Mouse (Mus musculus): Measurements from ENCODE around the gene Abcf1. TPM values are rescaled to one million over a fixed set of nuclear protein-coding genes. Genes with fewer than 3 reads are reported as not detected.

The Abcf1 gene
- polyA plus RNA-seq, 1 experiment from 2014 or later: 71.5 TPM

DNA sequence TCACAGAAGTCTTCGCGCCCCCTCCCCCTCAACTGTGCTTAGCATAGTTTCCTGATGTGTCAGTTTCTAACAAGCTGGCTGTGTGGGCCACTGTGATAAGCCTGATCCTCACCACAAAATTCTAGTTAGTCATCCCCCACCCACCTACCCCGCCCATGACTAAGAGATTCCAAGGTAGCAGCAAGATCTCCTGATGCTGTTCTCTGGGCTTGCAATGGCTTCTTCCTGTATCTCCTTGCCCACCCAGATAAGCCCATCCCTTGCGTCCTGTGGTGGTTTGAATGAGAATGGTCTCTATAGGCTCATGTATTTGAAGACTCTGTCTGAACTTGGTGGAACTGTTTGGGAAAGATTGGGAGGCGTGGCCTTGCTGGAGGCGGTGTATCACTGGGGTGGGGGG lies 32.4 kb upstream of the Abcf1 start:
- Histone ChIP-seq H3K4me1 (replicated peaks; ENCODE audit: control insufficient read depth, insufficient read depth) (no peaks in the 10 kb centered on the region), H3K9me3 (ENCODE audit: control insufficient read depth, low read length) (no peaks in the 10 kb centered on the region), H3K27me3 (ENCODE audit: control insufficient read depth, insufficient read depth, low read length) (no peaks in the 10 kb centered on the region), H3K4me2 (replicated peaks; ENCODE audit: low read depth) (no peak overlapping the region), H3K36me3 (ENCODE audit: control insufficient read depth, insufficient read depth, low read length) (no peaks in the 10 kb centered on the region), H3K27ac (replicated peaks) (no peak overlapping the region), H3K9ac (ENCODE audit: low read length) (no peak overlapping the region), H3K4me3 (ENCODE audit: low read depth, low read length) (no peak overlapping the region)
- ATAC-seq (ENCODE audit: low FRiP score, low TSS enrichment) (no peak), DNase-seq (ENCODE audit: low spot score) (no peak)
- 95% methylated on average over 6 of the region's 6 CpGs for WGBS
- TF ChIP-seq EP300 (optimal IDR thresholded peaks at IDR 0.05) (no peak), CTCF (IDR thresholded peaks at IDR 0.05; ENCODE audit: low read depth) (no peak)

DNA sequence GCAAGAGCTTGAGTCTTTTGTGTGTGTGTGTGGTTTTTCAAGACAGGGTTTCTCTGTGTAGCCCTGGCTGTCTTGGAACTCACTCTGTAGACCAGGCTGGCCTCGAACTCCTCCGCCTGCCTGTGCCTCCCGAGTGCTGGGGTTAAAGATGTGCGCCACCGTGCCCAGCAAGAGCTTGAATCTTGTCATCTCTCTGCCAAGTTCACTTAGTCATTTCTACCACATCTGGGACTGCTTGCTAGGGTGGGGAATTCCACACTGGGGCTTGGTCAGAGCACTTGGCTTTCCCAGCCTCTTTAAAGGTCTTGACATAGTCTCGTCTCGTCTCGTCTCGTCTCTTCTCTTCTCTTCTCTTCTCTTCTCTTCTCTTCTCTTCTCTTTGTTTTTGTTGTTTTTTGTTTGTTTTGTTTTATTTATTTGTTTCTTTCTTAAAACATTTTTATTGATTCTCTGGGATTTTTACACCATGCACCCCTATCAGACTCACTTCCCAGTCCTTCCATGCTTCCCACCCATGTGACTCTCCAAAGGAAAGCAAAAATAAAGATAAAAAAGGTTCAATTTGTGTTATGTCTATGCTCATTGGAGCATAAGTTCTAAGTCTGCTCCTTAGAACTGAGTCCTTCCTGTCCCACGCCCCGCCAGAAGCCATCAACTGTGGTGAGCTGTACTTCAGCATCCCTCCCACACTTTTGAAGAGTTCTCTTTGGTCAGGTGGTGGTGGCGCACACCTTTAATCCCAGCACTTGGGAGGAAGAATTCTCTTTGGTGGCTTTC lies 31.7 kb upstream of the Abcf1 start:
- no peaks in the 10 kb centered on the region for H3K27me3 ChIP-seq (ENCODE audit: control insufficient read depth, insufficient read depth, low read length)
- H3K4me1 ChIP-seq (replicated peaks; ENCODE audit: control insufficient read depth, insufficient read depth): no peaks in the 10 kb centered on the region
- H3K4me2 ChIP-seq (replicated peaks; ENCODE audit: low read depth): no peak overlapping the region
- no peak for TF ChIP-seq EP300 (optimal IDR thresholded peaks at IDR 0.05)
- TF ChIP-seq CTCF (IDR thresholded peaks at IDR 0.05; ENCODE audit: low read depth): no peak
- DNase-seq (ENCODE audit: low spot score): no peak
- 84% methylated on average over 12 of the region's 12 CpGs for WGBS
- H3K27ac ChIP-seq (replicated peaks): no peak overlapping the region
- H3K36me3 ChIP-seq (ENCODE audit: control insufficient read depth, insufficient read depth, low read length): no peaks in the 10 kb centered on the region
- H3K9ac ChIP-seq (ENCODE audit: low read length): no peak overlapping the region
- no peak overlapping the region for H3K4me3 ChIP-seq (ENCODE audit: low read depth, low read length)
- H3K9me3 ChIP-seq (ENCODE audit: control insufficient read depth, low read length): no peaks in the 10 kb centered on the region
- ATAC-seq (ENCODE audit: low FRiP score, low TSS enrichment): no peak

DNA sequence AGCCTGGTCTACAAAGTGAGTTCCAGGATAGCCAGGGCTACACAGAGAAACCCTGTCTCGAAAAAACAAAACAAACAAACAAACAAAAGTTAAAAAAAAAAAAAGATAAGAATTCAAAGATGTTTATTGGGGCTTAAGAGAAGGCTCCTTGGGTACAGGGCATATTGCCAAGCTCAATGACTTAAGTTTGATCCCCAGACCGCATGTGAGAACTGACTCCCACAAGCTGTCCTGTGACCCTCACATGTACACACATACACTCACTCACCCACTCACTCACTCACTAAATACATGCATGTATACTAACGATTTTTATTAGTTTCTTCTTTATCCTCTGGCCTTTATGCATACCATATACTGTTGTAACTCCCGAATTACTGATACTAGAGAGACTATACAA lies 30.8 kb upstream of the Abcf1 start:
- Histone ChIP-seq H3K4me3 (ENCODE audit: low read depth, low read length) (no peak overlapping the region), H3K36me3 (ENCODE audit: control insufficient read depth, insufficient read depth, low read length) (no peaks in the 10 kb centered on the region), H3K4me2 (replicated peaks; ENCODE audit: low read depth) (no peak overlapping the region), H3K9ac (ENCODE audit: low read length) (no peak overlapping the region), H3K4me1 (replicated peaks; ENCODE audit: control insufficient read depth, insufficient read depth) (no peaks in the 10 kb centered on the region), H3K27me3 (ENCODE audit: control insufficient read depth, insufficient read depth, low read length) (no peaks in the 10 kb centered on the region), H3K9me3 (ENCODE audit: control insufficient read depth, low read length) (no peaks in the 10 kb centered on the region), H3K27ac (replicated peaks) (no peak overlapping the region)
- DNase-seq (ENCODE audit: low spot score): no peak
- no peak for ATAC-seq (ENCODE audit: low FRiP score, low TSS enrichment)
- TF ChIP-seq CTCF (IDR thresholded peaks at IDR 0.05; ENCODE audit: low read depth): no peak
- TF ChIP-seq EP300 (optimal IDR thresholded peaks at IDR 0.05): no peak
- 68% methylated on average over 4 of the region's 4 CpGs for WGBS

DNA sequence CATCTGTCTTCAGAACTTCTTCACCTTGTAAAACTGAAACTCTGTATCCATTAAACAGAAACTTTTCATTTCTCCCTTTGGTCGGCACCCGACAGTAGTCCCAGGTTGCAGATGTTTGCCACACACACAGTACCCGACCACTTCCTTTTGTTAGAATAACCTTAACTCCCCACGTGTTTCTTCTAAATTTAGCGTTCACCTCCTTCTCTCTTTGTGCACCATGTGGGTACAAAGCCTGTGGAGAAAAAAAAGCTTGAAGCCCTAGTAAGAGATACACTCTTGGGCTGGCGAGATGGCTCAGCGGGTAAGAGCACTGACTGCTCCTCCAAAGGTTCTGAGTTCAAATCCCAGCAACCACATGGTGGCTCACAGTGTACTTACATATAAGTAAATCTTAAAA lies 29.8 kb upstream of the Abcf1 start:
- Histone ChIP-seq H3K4me1 (replicated peaks; ENCODE audit: control insufficient read depth, insufficient read depth) (no peaks in the 10 kb centered on the region), H3K4me2 (replicated peaks; ENCODE audit: low read depth) (no peak overlapping the region), H3K4me3 (ENCODE audit: low read depth, low read length) (no peak overlapping the region), H3K9me3 (ENCODE audit: control insufficient read depth, low read length) (no peaks in the 10 kb centered on the region), H3K27ac (replicated peaks) (no peak overlapping the region), H3K36me3 (ENCODE audit: control insufficient read depth, insufficient read depth, low read length) (no peaks in the 10 kb centered on the region), H3K9ac (ENCODE audit: low read length) (no peak overlapping the region), H3K27me3 (ENCODE audit: control insufficient read depth, insufficient read depth, low read length) (no peaks in the 10 kb centered on the region)
- WGBS: 75% methylated on average over 7 of the region's 7 CpGs
- TF ChIP-seq EP300 (optimal IDR thresholded peaks at IDR 0.05) (no peak), CTCF (IDR thresholded peaks at IDR 0.05; ENCODE audit: low read depth) (no peak)
- DNase-seq (ENCODE audit: low spot score) (no peak), ATAC-seq (ENCODE audit: low FRiP score, low TSS enrichment) (no peak)

DNA sequence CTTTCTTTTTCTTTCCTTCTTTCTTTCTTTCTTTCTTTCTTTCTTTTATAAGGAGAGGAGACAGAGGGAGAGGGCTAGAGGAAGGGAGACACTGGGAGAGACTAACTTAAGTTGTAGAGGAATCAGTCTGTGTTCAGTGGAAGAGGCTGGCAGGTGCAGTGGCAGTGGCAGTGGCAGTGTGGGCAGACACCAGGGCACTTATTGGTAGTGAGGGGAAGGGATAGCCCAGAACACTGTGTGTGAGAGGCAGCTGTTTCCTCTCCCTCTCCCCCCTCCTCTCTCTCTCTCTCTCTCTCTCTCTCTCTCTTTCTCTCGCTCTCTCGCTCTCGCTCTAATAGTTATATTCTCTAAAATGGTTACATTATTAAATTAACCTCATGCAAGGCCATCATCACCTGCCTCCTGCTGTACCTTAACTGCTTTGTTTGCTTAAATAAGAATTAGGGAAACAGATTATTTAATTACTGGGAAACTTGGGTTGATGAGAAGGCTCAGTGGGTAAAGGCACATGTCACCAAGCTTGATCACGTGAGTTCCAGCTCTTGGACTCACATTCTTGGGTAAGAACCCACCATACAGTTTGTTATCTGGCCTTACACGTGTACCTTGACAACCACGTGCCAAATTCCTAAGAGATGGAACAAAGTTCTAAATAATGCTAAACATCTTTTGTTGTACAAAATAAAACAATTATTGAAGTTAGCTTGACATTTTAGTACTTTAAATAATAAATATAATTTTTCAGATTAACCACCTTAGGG lies 29.2 kb upstream of the Abcf1 start:
- Histone ChIP-seq H3K36me3 (ENCODE audit: control insufficient read depth, insufficient read depth, low read length) (no peaks in the 10 kb centered on the region), H3K4me1 (replicated peaks; ENCODE audit: control insufficient read depth, insufficient read depth) (no peaks in the 10 kb centered on the region), H3K27me3 (ENCODE audit: control insufficient read depth, insufficient read depth, low read length) (no peaks in the 10 kb centered on the region), H3K9ac (ENCODE audit: low read length) (no peak overlapping the region), H3K4me2 (replicated peaks; ENCODE audit: low read depth) (no peak overlapping the region), H3K4me3 (ENCODE audit: low read depth, low read length) (no peak overlapping the region), H3K27ac (replicated peaks) (no peak overlapping the region), H3K9me3 (ENCODE audit: control insufficient read depth, low read length) (no peaks in the 10 kb centered on the region)
- TF ChIP-seq EP300 (optimal IDR thresholded peaks at IDR 0.05) (no peak), CTCF (IDR thresholded peaks at IDR 0.05; ENCODE audit: low read depth) (no peak)
- DNase-seq (ENCODE audit: low spot score): no peak
- 82% methylated on average over 6 of the region's 6 CpGs for WGBS
- no peak for ATAC-seq (ENCODE audit: low FRiP score, low TSS enrichment)
